Mouse (Mus musculus) urinary bladder, postnatal 25 days (tissue): ENCODE measurements around the gene Hmgn3.
A peak's percentile ranks its signal among the peaks of the same experiment; 100 is the strongest.

Experiments
- DNase-seq: peaks from one replicate; pipeline ENCODE4 v3.0.0; 2022; ENCODE audit warnings: low spot score

Hmgn3 gene

GRCm38 (mm10) chr9:83098652-83099307, 47.7 kb downstream of the Hmgn3 start:
- DNase-seq = no peak

- no peak for DNase-seq
These were observed 48.7 kb downstream of the Hmgn3 start for GRCm38 (mm10) chr9:83097816-83098215.

GRCm38 (mm10) chr9:83094649-83095336, 51.7 kb downstream of the Hmgn3 start:
- DNase-seq = no peak

- DNase-seq = no peak
These were observed 62.6 kb downstream of the Hmgn3 start for GRCm38 (mm10) chr9:83083790-83084469.

- no peak for DNase-seq
These were observed 63.4 kb downstream of the Hmgn3 start for GRCm38 (mm10) chr9:83083091-83083490.

- DNase-seq = no peak
These were observed 64.2 kb downstream of the Hmgn3 start for GRCm38 (mm10) chr9:83082296-83082695.

GRCm38 (mm10) chr9:83079724-83080123, 66.8 kb downstream of the Hmgn3 start:
- DNase-seq = no peak

GRCm38 (mm10) chr9:83068246-83068645, 78.2 kb downstream of the Hmgn3 start:
- no peak for DNase-seq

GRCm38 (mm10) chr9:83061289-83061688, 85.2 kb downstream of the Hmgn3 start:
- DNase-seq = peak; percentile 12
